Mouse (Mus musculus) ES-Bruce4 (cell line): ENCODE measurements around the gene Lysmd3.

Experiments
- CTCF ChIP-seq: IDR thresholded peaks from one replicate; pipeline ENCODE4 v1.8.1; 2011; ENCODE audit warnings: low read depth, low read length
- EP300 ChIP-seq: IDR thresholded peaks from 2 replicates; pipeline ENCODE4 v1.6.1; 2011; ENCODE audit warnings: low read depth, low read length; ENCODE audit not compliant: insufficient read depth

DNA sequence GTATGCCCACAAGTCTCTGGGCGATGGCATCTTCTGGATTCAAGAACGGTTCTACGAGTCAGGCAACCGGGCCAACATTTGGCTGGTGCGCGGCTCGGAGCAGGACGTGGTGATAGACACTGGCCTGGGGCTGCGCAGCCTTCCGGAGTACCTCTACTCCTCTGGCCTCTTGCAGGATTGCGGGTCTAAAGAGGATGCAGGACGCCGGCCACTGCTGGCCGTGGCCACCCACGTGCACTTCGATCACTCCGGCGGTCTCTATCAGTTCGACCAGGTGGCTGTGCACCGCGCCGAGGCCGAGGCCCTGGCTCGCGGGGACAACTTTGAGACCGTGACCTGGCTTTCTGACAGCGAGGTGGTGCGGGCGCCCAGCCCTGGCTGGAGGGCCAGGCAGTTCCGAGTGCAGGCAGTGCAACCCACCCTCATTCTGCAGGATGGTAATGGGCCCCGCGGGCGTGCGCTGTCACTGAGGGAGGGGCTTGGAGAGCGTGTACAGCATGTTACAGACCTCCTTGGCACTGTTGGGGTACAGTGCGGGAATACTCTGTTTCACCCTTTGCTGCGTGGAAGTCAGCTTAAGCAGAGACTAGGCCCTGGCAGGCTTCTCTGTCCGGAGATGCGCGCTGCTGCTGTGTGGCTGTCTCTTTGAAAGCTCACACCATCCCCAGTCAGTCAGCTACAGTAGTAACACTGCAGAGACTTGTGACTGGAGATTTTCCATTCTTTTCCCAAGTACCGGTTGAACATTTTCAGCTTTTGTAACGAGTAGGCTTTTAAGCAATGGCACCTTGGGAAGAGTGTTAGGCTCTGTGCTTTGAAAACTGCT is 54.3 kb downstream of the Lysmd3 start:
- TF ChIP-seq CTCF (no peak), EP300 (no peak)
